Mouse (Mus musculus) adipocyte (in vitro differentiated cells): Measurements from ENCODE around the gene 4932438H23Rik.
"Not testable (repeated sequence)": the region's sequence is repeated elsewhere in the genome, so short reads cannot be mapped to it uniquely, and the experiment has no call there.

Source experiments
- DNase-seq: peaks from one replicate; pipeline ENCODE4 v3.0.0-alpha.2; 2016; ENCODE audit warnings: low spot score

4932438H23Rik gene

GRCm38 (mm10) chr16:91099444-91100065, 4.6 kb upstream of the 4932438H23Rik start:
- no peak for DNase-seq

- DNase-seq, result no peak
These were observed 2.9 kb upstream of the 4932438H23Rik start for GRCm38 (mm10) chr16:91097858-91098257.

DNA sequence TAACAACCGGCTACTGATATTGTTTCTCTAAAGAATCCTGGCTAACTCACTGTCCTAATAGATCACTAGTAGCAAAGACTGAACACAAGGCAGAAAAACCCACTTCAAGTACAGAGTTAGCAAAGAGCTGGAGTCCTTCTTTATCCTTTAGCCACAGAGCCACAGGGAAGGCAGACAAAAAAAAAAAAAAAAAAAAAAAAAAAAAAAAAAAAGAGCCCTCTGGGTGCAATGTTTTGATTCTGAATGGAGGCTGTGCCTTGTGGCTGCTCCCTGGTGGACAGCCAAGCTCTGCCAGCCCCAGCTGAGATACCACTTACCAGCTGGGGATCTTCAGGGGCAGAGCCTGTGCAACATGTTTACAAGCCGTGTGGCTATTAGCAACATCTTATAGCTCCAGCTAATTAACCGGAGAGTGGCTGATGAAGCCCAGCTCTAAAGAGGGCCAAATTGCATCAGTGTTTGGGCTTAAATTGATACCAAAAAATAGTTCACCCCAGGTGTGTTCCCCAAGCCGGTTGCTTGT, 2.1 kb upstream of the 4932438H23Rik start:
- DNase-seq, result no peak

DNA sequence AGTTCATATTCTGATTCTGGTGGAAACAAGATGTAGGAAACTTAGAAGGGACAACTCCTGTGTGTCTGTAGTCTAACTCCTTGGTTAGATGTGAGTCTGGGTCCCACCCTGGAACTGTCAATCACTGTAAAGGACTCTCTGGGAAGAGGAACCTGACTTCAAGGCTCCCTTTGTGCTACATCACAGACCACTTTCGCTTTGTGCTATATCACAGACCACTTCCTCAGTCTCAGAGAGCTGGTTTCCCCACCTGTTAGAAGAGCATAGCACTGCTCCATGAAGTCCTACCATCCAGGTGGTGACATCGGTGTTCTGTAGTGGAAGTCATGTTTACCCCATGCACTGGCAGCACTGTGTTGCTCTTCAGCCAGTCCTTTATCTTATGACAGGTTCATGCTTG, 1.1 kb upstream of the 4932438H23Rik start:
- DNase-seq, result no peak

DNA sequence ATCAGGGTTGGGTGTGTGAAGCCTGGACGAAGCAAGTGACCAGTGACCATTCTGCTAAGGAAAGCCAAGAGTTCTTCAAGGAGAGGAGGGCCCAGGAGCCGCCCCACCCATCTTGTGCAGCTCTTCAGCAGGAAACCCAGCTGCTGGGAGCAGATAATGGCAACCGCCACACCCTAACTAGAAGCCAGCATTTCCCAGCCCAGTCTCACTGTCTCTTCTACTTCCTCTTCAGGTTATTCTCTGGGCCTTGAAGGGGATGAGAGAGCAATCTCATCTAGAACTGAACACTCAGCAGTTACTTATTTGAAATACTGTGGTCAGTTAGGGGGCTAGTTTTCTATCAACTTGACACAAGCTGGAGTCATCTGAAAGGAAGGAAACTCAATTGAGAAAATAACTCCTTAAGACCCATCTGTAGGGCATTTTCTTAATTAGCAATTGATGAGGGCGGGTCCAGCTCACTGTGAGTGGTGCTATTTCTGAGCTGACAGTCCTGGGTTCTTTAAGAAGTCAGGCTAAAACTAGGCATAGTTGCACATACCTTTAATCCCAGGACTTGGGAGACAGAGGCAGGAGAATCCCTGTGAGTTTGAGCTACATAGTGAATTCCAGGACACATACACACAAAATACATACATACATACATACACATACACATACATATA, 8.1 kb downstream of the 4932438H23Rik start:
- DNase-seq, result no peak

DNA sequence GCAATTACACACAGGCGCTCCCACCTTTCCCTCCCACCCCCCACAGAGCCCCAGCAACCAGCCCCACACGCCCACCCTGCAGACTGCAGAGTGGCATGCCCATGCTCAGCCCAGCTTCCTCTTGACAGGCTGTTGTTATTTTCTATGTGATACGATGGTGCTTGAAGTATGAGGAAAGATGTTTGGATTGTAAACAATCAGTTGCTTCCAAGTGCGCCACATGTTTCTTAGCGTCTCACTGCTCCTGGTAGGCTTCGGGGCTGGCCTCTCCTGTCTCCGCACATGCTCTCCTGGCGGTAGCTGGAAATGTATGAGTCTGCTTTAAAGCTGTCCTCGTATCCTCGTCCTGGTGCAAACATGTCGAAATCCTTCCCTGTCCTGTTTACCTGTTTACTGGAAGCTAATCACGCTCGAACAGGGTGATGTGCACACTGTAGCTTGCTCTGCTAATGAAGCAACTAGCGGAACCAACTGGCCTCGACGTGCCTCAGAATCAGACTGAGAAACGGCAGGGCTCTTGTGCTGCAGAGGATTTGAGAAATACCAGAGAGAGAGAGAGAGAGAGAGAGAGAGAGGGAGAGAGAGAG, 9.6 kb downstream of the 4932438H23Rik start:
- no peak for DNase-seq

DNA sequence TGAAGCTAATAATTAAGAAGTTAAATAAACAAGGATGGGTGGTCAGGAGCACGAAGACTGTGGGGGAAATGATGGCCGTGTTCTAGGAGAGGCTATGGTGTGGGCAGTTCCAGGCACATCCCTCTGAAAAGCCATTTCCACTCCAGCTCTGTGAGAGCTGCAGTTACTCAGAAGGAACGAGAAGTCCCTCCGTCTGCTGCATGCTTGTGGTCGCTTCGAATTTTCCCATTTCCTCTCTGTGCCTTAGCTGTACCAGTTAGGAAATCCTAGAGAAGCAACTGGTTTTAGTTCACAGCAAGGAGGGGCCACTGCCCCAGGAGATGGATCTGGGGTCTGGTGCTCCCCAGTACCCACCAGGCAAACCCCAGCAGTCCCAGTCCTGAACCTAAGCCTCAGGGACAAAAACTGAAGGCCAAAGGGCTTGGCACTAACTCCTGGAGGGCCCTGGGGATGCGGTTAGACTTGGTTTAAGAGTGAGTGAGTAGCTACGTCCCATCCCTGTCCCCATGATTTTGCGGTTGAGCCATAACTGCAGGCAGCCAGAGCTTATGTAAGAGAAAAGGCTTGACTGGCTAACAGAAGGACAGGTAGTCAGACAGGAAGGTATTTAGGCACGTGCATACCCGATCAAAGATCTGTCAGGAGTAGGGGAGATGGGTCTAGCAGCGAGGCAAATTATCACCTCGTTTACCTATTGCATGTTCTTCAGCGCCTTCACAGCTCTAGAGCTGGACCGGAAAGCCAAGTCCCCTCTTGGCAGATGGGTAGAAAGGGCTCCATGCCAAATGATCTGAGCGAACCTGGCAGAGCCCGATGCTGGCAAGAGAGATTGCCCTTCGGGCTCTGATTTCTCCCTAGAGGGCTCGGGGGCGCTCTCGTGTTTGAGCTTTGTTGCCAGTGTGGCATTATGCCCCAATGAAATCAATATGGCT, 10.3 kb downstream of the 4932438H23Rik start:
- DNase-seq, result no peak

DNA sequence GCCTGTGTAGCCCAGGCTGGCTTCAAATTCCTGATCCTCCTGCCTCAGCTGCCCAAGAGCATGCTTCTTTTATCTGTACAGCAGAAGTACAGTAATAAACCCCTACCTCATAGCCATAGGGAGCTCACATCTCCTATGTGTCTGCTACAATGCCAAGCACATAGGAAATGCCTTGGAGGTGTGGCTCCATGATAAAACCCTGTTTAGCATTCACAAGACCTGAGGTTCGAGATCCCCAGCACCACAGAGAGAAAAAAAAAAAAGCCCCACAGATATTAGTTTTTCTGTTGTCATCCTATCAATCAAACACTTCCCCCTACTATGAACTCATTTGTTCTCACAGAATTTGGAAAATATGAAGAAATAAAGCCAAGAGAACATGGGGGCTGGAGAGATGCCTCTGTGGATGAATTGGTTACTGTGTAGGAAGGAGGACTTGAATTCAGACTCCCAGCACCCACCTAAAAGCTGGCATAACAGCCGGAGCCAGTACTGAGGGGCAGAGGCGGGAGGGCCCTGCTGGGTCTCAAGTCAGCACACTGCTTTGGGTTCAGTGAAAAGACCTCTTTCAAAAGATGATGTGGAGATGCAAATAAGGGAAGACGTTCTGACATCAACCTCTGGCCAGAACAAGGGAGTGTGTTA, 11.8 kb downstream of the 4932438H23Rik start:
- no peak for DNase-seq

GRCm38 (mm10) chr16:91081508-91081907, 13.4 kb downstream of the 4932438H23Rik start:
- peak; percentile 83 for DNase-seq

- no peak for DNase-seq
These were observed 18.7 kb downstream of the 4932438H23Rik start for GRCm38 (mm10) chr16:91076180-91076579.

DNA sequence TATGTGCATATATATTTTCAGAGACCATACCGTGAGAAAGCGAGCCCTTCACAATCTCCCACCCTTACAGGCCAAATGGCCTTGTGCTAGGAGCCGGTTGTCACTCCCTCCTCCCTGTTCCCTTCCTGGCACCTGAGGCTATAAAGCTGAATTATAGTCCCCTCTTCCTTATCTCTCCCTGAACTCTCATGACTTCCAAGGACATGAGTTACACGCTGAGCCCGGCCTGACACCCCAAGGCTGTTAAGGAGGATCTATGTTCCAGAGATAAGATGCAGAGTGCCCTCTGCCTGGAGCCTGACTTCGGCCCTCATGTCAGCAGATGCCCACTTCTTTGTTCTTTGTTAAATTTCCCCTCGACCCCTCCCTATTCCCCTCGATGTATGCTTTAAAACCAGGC, 19.5 kb downstream of the 4932438H23Rik start:
- DNase-seq, result not testable (repeated sequence)

- DNase-seq, result peak; percentile 97
These were observed 21.6 kb downstream of the 4932438H23Rik start for GRCm38 (mm10) chr16:91073163-91073892.

- no peak for DNase-seq
These were observed 22.7 kb downstream of the 4932438H23Rik start for GRCm38 (mm10) chr16:91072256-91072655.

DNA sequence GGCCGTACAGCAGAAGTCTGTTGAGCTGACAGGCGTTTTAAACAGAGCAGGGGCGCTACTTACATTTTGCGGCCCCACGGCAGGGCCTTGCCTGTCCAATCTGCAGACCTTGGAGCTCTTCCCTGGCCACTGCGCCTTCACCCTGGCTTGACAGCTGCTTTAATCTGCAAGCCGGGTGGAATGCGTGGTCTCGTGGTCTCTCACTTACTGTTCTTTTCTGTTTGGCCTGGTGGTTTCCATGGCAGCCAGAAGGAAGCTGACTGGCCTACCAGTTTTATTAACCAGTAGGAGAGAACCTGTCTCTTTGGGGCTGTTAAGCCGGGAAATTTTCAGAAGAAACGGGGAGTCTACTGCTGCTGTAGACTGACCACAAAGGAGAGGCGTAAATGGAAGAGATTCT, 26.0 kb downstream of the 4932438H23Rik start:
- no peak for DNase-seq

GRCm38 (mm10) chr16:91067122-91067521, 27.8 kb downstream of the 4932438H23Rik start:
- no peak for DNase-seq

DNA sequence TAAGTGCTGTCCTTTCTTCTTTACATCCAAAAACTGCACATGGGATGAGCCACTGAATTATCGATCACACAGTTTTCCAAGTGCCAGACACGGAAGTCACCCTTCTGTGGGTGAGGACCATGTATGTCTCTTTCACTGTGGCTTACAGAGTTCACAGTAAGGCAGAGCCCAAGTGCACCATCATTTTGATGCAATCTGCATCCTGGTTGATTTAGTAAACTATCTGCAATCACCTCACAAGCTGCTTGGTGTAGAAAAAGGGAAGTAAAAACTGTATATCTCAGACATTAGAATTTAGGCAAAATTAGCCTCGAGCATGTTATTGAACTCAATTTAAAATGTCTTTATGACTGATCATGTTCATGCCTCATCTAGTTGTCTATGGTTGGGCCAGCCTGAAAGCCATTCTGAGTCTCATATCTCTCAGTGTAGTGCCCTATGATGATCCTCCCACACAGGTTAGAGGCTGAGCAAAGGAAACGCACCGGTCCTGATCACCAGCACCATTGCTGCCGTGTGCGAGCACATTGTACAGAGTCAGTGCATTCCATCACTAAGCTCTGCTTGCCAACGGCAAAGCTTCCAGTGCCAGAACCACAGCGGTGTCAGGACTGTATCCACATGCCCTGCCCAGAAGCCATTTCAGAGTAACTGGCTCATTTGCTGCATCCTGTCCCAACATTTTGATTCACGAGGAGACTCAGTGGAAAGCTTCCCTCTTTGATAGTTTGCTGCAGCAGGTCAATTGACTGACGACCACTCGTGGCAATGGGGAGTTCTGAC, 30.1 kb downstream of the 4932438H23Rik start:
- no peak for DNase-seq

GRCm38 (mm10) chr16:91063786-91064185, 31.1 kb downstream of the 4932438H23Rik start:
- no peak for DNase-seq

DNA sequence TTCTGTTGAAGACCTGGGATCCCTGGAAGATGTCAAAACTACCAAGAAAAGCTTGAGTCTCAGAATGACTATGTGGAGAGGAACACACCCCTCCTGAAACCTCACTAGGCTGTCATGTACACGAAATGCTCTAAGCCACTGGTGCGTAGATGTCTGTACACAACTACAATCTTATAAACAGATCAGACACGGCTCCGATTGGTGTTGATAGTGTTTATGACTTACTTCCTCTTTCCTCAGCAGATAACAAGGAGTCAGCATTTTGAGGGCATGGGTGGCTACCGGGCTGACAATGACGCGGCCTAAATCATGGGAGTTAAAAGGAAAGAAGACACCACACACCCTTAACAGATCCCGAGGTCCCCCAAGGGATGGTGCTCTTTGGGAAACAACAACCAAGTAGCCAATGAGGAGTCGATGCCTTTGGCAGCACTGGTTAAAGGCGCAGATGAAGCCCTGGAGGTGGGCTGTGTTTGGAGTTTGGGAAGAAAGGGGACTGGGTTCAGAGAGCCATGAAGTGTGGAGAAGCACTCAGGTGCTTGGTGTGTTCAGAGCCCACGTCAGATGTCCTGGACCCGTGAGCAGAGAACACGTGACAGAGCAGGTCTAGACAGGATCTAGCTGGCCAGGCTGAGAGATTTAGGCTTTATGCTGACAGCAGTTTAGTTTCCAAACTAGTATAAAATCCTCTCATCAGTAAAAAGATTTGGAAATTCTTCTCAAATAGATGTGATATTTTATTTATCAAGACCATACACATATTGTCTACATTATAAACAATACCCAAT, 33.2 kb downstream of the 4932438H23Rik start:
- no peak for DNase-seq

DNA sequence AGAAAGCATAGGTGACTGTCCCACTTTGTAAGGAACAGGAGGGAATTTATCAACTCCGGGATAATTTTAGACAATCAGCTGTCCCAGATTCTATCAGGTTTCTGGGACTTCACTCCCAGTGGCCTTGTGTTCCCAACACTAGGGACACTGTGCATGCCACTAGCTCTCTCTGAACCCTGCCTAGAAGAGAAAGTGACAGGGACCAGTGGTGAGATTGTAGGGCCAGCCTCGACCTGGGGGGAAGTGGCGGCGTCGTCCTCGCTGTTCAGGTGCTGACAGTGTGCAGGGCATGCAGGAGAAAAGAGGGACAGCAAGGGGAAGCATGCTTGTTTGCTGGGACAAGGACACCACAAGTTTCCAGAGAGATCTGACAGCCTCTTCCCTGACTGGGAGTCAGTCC, 37.2 kb downstream of the 4932438H23Rik start:
- DNase-seq, result no peak
